Mouse (Mus musculus) limb, embryonic 12.5 days (tissue): ENCODE measurements at regions not wholly inside any gene's neighbourhood (a gene's known extent, or its start where the extent isn't known, plus 50 kb on each side); places are given as distances from the start of the nearest gene placed in this dataset.

Experiments
- ATAC-seq: fragments of 200-750 bp; cut with Nextera tagmentation; 2 replicates; pipeline ENCODE4 v1.8.0; 2017; ENCODE audit warnings: low read depth, moderate TSS enrichment; ENCODE audit not compliant: insufficient number of reproducible peaks, insufficient read depth, low FRiP score, low TSS enrichment
- H3K27ac ChIP-seq: fragments of 300-500 bp; sonication (generic); 2 replicates; pipeline ENCODE4 v1.5.1; 2016; ENCODE audit warnings: mild to moderate bottlenecking, moderate library complexity
- H3K27me3 ChIP-seq: fragments of 300-500 bp; sonication (generic); 2 replicates; pipeline ENCODE4 v1.6.1; 2016; ENCODE audit warnings: mild to moderate bottlenecking, moderate library complexity
- H3K36me3 ChIP-seq: fragments of 300-500 bp; sonication (generic); 2 replicates; pipeline ENCODE4 v1.6.1; 2016; ENCODE audit warnings: mild to moderate bottlenecking, moderate library complexity
- H3K4me1 ChIP-seq: fragments of 300-500 bp; sonication (generic); replicated peaks from 2 replicates; pipeline ENCODE4 v1.6.1; 2016
- H3K4me2 ChIP-seq: fragments of 300-500 bp; sonication (generic); 2 replicates; pipeline ENCODE4 v1.6.1; 2016; ENCODE audit warnings: mild to moderate bottlenecking, moderate library complexity
- H3K4me3 ChIP-seq: fragments of 300-500 bp; sonication (generic); replicated peaks from 2 replicates; pipeline ENCODE4 v1.5.1; 2016; ENCODE audit warnings: mild to moderate bottlenecking
- H3K9ac ChIP-seq: fragments of 300-500 bp; sonication (generic); replicated peaks from 2 replicates; pipeline ENCODE4 v1.6.1; 2016; ENCODE audit warnings: mild to moderate bottlenecking, moderate library complexity
- H3K9me3 ChIP-seq: fragments of 300-500 bp; sonication (generic); 2 replicates; pipeline ENCODE4 v1.6.1; 2016; ENCODE audit warnings: mild to moderate bottlenecking, moderate library complexity
- WGBS: fragments of 180-500 bp; shearing (Covaris S2); methylation state at CpG from one replicate; pipeline ENCODE4 v1.1.7; 2016; 5-methylcytosine and 5-hydroxymethylcytosine counted together

GRCm38 (mm10) chr1:168584137-168584536 is 152.1 kb upstream of the Pbx1 start:
- Histone ChIP-seq H3K27me3 (no peaks in the 10 kb centered on the region), H3K4me1 (no peaks in the 10 kb centered on the region), H3K4me2 (no peak overlapping the region), H3K9ac (no peak overlapping the region), H3K9me3 (no peaks in the 10 kb centered on the region), H3K27ac (no peak overlapping the region), H3K4me3 (no peak overlapping the region), H3K36me3 (no peaks in the 10 kb centered on the region)
- 51% methylated on average over 3 of the region's 3 CpGs for WGBS
- no peak for ATAC-seq

- no peaks in the 10 kb centered on the region for H3K27me3 ChIP-seq
- H3K4me3 ChIP-seq, result no peak overlapping the region
- no peaks in the 10 kb centered on the region for H3K9me3 ChIP-seq
- no peak overlapping the region for H3K9ac ChIP-seq
- WGBS, result 73% methylated on average over 5 of the region's 5 CpGs
- no peak overlapping the region for H3K27ac ChIP-seq
- no peaks in the 10 kb centered on the region for H3K4me1 ChIP-seq
- H3K36me3 ChIP-seq, result no peaks in the 10 kb centered on the region
- no peak for ATAC-seq
- no peak overlapping the region for H3K4me2 ChIP-seq
Observed at GRCm38 (mm10) chr1:168582434-168582833, 150.4 kb upstream of the Pbx1 start.

- no peak overlapping the region for H3K4me3 ChIP-seq
- no peaks in the 10 kb centered on the region for H3K36me3 ChIP-seq
- no peak overlapping the region for H3K4me2 ChIP-seq
- no peak overlapping the region for H3K9ac ChIP-seq
- no peak for ATAC-seq
- H3K27ac ChIP-seq, result no peak overlapping the region
- H3K9me3 ChIP-seq, result no peaks in the 10 kb centered on the region
- no peaks in the 10 kb centered on the region for H3K4me1 ChIP-seq
- H3K27me3 ChIP-seq, result no peaks in the 10 kb centered on the region
- WGBS, result 48% methylated on average over 5 of the region's 5 CpGs
Observed at GRCm38 (mm10) chr1:168569930-168570515, 138.0 kb upstream of the Pbx1 start.

- no peak overlapping the region for H3K27ac ChIP-seq
- no peaks in the 10 kb centered on the region for H3K36me3 ChIP-seq
- no peaks in the 10 kb centered on the region for H3K27me3 ChIP-seq
- no peak for ATAC-seq
- no peaks in the 10 kb centered on the region for H3K9me3 ChIP-seq
- no peak overlapping the region for H3K4me2 ChIP-seq
- no peak overlapping the region for H3K4me3 ChIP-seq
- no peaks in the 10 kb centered on the region for H3K4me1 ChIP-seq
- no peak overlapping the region for H3K9ac ChIP-seq
- WGBS, result 79% methylated on average over 3 of the region's 3 CpGs
Observed at GRCm38 (mm10) chr1:168552394-168552793, 120.3 kb upstream of the Pbx1 start.

- Histone ChIP-seq H3K9me3 (no peaks in the 10 kb centered on the region), H3K27me3 (no peaks in the 10 kb centered on the region), H3K36me3 (no peaks in the 10 kb centered on the region), H3K9ac (no peak overlapping the region), H3K27ac (no peak overlapping the region), H3K4me2 (no peak overlapping the region), H3K4me3 (no peak overlapping the region), H3K4me1 (no peaks in the 10 kb centered on the region)
- ATAC-seq, result no peak
- WGBS, result 58% methylated on average over 7 of the region's 7 CpGs
Observed at GRCm38 (mm10) chr1:168549807-168550435, 117.9 kb upstream of the Pbx1 start.

- H3K4me3 ChIP-seq, result no peak overlapping the region
- H3K27ac ChIP-seq, result no peak overlapping the region
- no peak overlapping the region for H3K9ac ChIP-seq
- no peaks in the 10 kb centered on the region; the same call in 1 of the 2 replicates for H3K27me3 ChIP-seq
- H3K36me3 ChIP-seq, result no peaks in the 10 kb centered on the region
- no peaks in the 10 kb centered on the region for H3K9me3 ChIP-seq
- H3K4me2 ChIP-seq, result no peak overlapping the region
- WGBS, result 85% methylated on average over 3 of the region's 3 CpGs
- no peak for ATAC-seq
- H3K4me1 ChIP-seq, result 0 out of 2 replicates have a peak, but pooled peaks cover 4% of the 10 kb centered on the region
Observed at GRCm38 (mm10) chr1:168546156-168546555, 114.1 kb upstream of the Pbx1 start.

GRCm38 (mm10) chr1:168545072-168545780 is 113.2 kb upstream of the Pbx1 start:
- no peaks in the 10 kb centered on the region for H3K9me3 ChIP-seq
- 0 out of 2 replicates have a peak, but pooled peaks cover 4% of the 10 kb centered on the region for H3K4me1 ChIP-seq
- 86% methylated on average over 7 of the region's 7 CpGs for WGBS
- H3K27me3 ChIP-seq, result no peaks in the 10 kb centered on the region; the same call in 1 of the 2 replicates
- H3K9ac ChIP-seq, result no peak overlapping the region
- H3K4me3 ChIP-seq, result no peak overlapping the region
- H3K36me3 ChIP-seq, result no peaks in the 10 kb centered on the region
- no peak overlapping the region for H3K27ac ChIP-seq
- no peak overlapping the region for H3K4me2 ChIP-seq
- no peak for ATAC-seq

GRCm38 (mm10) chr1:168541231-168541630 is 109.2 kb upstream of the Pbx1 start:
- Histone ChIP-seq H3K4me3 (no peak overlapping the region), H3K4me2 (no peak overlapping the region), H3K27ac (no peak overlapping the region), H3K9ac (no peak overlapping the region), H3K27me3 (no peaks in the 10 kb centered on the region; the same call in 1 of the 2 replicates), H3K9me3 (no peaks in the 10 kb centered on the region), H3K4me1 (0 out of 2 replicates have a peak, but pooled peaks cover 4% of the 10 kb centered on the region), H3K36me3 (no peaks in the 10 kb centered on the region)
- WGBS, result 66% methylated on average over 2 of the region's 2 CpGs
- ATAC-seq, result no peak

- Histone ChIP-seq H3K27me3 (no peaks in the 10 kb centered on the region), H3K4me3 (no peak overlapping the region), H3K9ac (no peak overlapping the region), H3K27ac (no peak overlapping the region), H3K9me3 (no peaks in the 10 kb centered on the region), H3K4me1 (no peaks in the 10 kb centered on the region), H3K4me2 (no peak overlapping the region), H3K36me3 (no peaks in the 10 kb centered on the region)
- no peak for ATAC-seq
- 69% methylated on average over 6 of the region's 6 CpGs for WGBS
Observed at GRCm38 (mm10) chr1:168518087-168518486, 86.0 kb upstream of the Pbx1 start.

- 80% methylated on average over 1 of the region's 1 CpGs for WGBS
- Histone ChIP-seq H3K4me3 (no peak overlapping the region), H3K4me2 (no peak overlapping the region), H3K27ac (no peak overlapping the region), H3K9ac (no peak overlapping the region), H3K27me3 (no peaks in the 10 kb centered on the region), H3K9me3 (no peaks in the 10 kb centered on the region), H3K4me1 (no peaks in the 10 kb centered on the region), H3K36me3 (no peaks in the 10 kb centered on the region)
- ATAC-seq, result no peak
Observed at GRCm38 (mm10) chr1:168506326-168506725, 74.3 kb upstream of the Pbx1 start.

GRCm38 (mm10) chr1:168504773-168505172 is 72.7 kb upstream of the Pbx1 start:
- no peaks in the 10 kb centered on the region for H3K4me1 ChIP-seq
- H3K4me3 ChIP-seq, result no peak overlapping the region
- no peaks in the 10 kb centered on the region for H3K9me3 ChIP-seq
- no peak overlapping the region for H3K27ac ChIP-seq
- 51% methylated on average over 9 of the region's 9 CpGs for WGBS
- H3K36me3 ChIP-seq, result no peaks in the 10 kb centered on the region
- ATAC-seq, result no peak
- H3K4me2 ChIP-seq, result no peak overlapping the region
- H3K27me3 ChIP-seq, result no peaks in the 10 kb centered on the region
- H3K9ac ChIP-seq, result no peak overlapping the region
